20 mouse cellular contexts compared by ENCODE assay signal in the genomic region with DNA sequence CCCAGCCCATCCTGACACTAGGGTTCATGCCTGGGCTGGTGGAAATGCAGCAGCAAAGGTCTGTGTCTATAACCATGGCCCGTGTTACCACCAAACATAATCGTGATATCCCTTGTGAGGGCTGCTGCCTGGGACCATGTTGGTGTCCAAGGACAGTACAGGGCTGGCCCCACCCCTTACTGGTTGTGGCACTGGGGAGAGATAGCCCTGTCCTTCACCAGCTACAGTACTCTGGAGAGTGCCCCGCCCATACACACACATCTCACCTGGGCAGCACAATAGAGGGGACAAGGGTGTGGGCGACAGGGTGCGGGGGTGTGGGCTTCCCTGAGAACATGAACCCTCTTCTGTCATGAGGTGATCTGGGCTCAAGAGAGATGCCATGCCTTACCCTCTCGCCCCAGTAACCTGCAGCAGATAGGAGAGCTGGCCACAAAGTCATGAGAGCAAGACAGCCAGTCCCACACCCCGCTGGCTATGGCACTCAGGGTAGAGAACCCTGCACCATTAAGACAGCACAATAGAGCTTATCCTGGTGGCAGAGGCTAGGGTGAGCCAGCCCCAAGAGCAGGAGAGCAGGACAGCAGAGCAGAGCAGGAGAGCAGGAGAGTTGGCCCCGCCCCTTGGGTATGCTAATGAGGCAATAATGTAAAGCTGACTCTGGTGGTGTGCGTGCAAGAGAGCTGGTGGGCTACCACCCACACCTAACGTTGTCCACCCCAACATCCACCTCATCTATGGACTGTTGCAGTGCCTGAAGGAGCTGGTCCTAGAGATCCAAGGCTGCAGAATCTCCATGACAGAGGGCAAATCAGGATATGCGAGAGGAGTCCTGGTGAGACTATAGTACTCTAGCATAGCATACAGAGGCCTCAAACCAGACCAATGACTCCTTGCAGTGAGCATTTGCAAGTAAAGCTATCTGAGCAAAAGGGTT. TPM values are rescaled to one million over a fixed set of nuclear protein-coding genes. Genes with fewer than 3 reads are reported as not detected.
DNase-seq lines count a peak whose midpoint lies in the region; ATAC-seq and TF ChIP-seq lines count a peak whose summit lies in the region.
"Had no signal": no experiment of that assay in that cellular context is flagged by ENCODE, and none has a peak within 500 bp of the region (broad histone marks: within the 10 kb centered on the region; RNA-seq: fewer than 3 reads in every experiment).

No protein-coding gene starts in this region.

- H3K9me3 ChIP-seq in hindbrain, embryonic 12.5 days (replicated peaks), result no peaks in the 10 kb centered on the region
- no peaks in the 10 kb centered on the region for H3K9me3 ChIP-seq in hindbrain, embryonic 10.5 days
- no peaks in the 10 kb centered on the region for H3K9me3 ChIP-seq in E14TG2a.4 (ENCODE audit: low read length)
- H3K9me3 ChIP-seq in ES-E14 (ENCODE audit: control insufficient read depth, insufficient read depth, low read depth, low read length), result no peaks in the 10 kb centered on the region
- H3K9me3 ChIP-seq in hindbrain, embryonic 16.5 days (ENCODE audit: control insufficient read depth, low read length), result no peaks in the 10 kb centered on the region
- H3K9me3 ChIP-seq: heart, embryonic 12.5 days; limb, embryonic 13.5 days; stomach, embryonic 15.5 days had no signal

- no peak overlapping the region for H3K4me3 ChIP-seq in hindbrain, embryonic 12.5 days
- H3K4me3 ChIP-seq in hindbrain, embryonic 10.5 days, result no peak overlapping the region
- H3K4me3 ChIP-seq in E14TG2a.4 (replicated peaks; ENCODE audit: low read length) (peak overlapping the region; percentile 29; the same call in 1 of the 2 replicates), ES-E14 (ENCODE audit: insufficient read depth in 1 of 2, low read depth in 1 of 2, low read length in 2 of 2, poor library complexity in 1 of 2, severe bottlenecking in 1 of 2) (no peak overlapping the region)
- no peak overlapping the region for H3K4me3 ChIP-seq in hindbrain, embryonic 16.5 days (ENCODE audit: low read length)
- H3K4me3 ChIP-seq: heart, embryonic 12.5 days; limb, embryonic 13.5 days; stomach, embryonic 15.5 days had no signal

- in situ Hi-C loops in ES-E14 (cut with MboI; ENCODE audit: low sequenced_read_pairs in 2 of 2, unreplicated experiment in 2 of 2), result no loop called here

- H3K27me3 ChIP-seq in hindbrain, embryonic 12.5 days, result no peaks in the 10 kb centered on the region
- H3K27me3 ChIP-seq in hindbrain, embryonic 10.5 days (ENCODE audit: insufficient read depth, poor library complexity, severe bottlenecking), result no peaks in the 10 kb centered on the region
- no peaks in the 10 kb centered on the region for H3K27me3 ChIP-seq in E14TG2a.4 (ENCODE audit: insufficient read depth, low read length)
- H3K27me3 ChIP-seq in hindbrain, embryonic 16.5 days (replicated peaks; ENCODE audit: control insufficient read depth, insufficient read depth, low read length), result no peaks in the 10 kb centered on the region
- H3K27me3 ChIP-seq: heart, embryonic 12.5 days; limb, embryonic 13.5 days; stomach, embryonic 15.5 days had no signal

- no peak for DNase-seq in hindbrain, embryonic 10.5 days (ENCODE audit: low spot score)
- peak; percentile 16 for DNase-seq in ES-E14 (ENCODE audit: low read depth, low spot score)
- no peak for DNase-seq in ovary, adult 18-20 months (ENCODE audit: low spot score)
- DNase-seq in adrenal gland, postnatal 36 days, result no peak
- no peak for DNase-seq in cerebellum, adult 9-10 months
- DNase-seq: adrenal gland, adult 8-10 months; cerebellum, adult 2 months; heart, postnatal 36 days; kidney, adult 11 months; kidney, postnatal 14 days; spleen, adult 18-20 months had no signal

- H3K9ac ChIP-seq in hindbrain, embryonic 12.5 days, result no peak overlapping the region
- no peak overlapping the region for H3K9ac ChIP-seq in ES-E14 (ENCODE audit: insufficient read depth, low read depth, low read length, poor library complexity, severe bottlenecking)
- no peak overlapping the region for H3K9ac ChIP-seq in hindbrain, embryonic 16.5 days (ENCODE audit: low read depth, low read length)
- H3K9ac ChIP-seq: heart, embryonic 12.5 days; limb, embryonic 13.5 days; liver, embryonic 14.5 days; stomach, embryonic 15.5 days had no signal

- no peaks in the 10 kb centered on the region for H3K36me3 ChIP-seq in hindbrain, embryonic 12.5 days
- no peaks in the 10 kb centered on the region for H3K36me3 ChIP-seq in hindbrain, embryonic 10.5 days
- H3K36me3 ChIP-seq in E14TG2a.4 (ENCODE audit: insufficient read depth, low read length), result no peaks in the 10 kb centered on the region
- no peaks in the 10 kb centered on the region for H3K36me3 ChIP-seq in ES-E14 (ENCODE audit: control insufficient read depth, insufficient read depth, low read length, poor library complexity, severe bottlenecking)
- no peaks in the 10 kb centered on the region for H3K36me3 ChIP-seq in hindbrain, embryonic 16.5 days (ENCODE audit: control insufficient read depth, insufficient read depth, low read length)
- H3K36me3 ChIP-seq: heart, embryonic 12.5 days; limb, embryonic 13.5 days; stomach, embryonic 15.5 days had no signal

- no peak overlapping the region for H3K4me2 ChIP-seq in hindbrain, embryonic 12.5 days (replicated peaks)
- no peak overlapping the region for H3K4me2 ChIP-seq in hindbrain, embryonic 16.5 days (ENCODE audit: low read length)
- H3K4me2 ChIP-seq: heart, embryonic 12.5 days; limb, embryonic 13.5 days; stomach, embryonic 15.5 days had no signal

- TF ChIP-seq CTCF in E14TG2a.4 (conservative IDR thresholded peaks at IDR 0.05; ENCODE audit: low read length), result no peak

- ATAC-seq in hindbrain, embryonic 12.5 days (ENCODE audit: low FRiP score), result 0 out of 2 replicates have a peak, but pooled peaks have one; percentile 54
- ATAC-seq in hindbrain, embryonic 16.5 days, result peak; percentile 54; the same call in 1 of the 2 replicates
- ATAC-seq: lung, postnatal 0 days had no signal

- 66% methylated on average over 11 of the region's 11 CpGs for WGBS in hindbrain, embryonic 12.5 days
- WGBS in hindbrain, embryonic 10.5 days, result 64% methylated on average over 11 of the region's 11 CpGs
- 70% methylated on average over 11 of the region's 11 CpGs for WGBS in hindbrain, embryonic 16.5 days

- no peaks in the 10 kb centered on the region for H3K4me1 ChIP-seq in hindbrain, embryonic 12.5 days
- H3K4me1 ChIP-seq in hindbrain, embryonic 10.5 days (replicated peaks), result no peaks in the 10 kb centered on the region
- peaks cover 30% of the 10 kb centered on the region for H3K4me1 ChIP-seq in E14TG2a.4 (replicated peaks; ENCODE audit: low read depth, low read length)
- H3K4me1 ChIP-seq in ES-E14 (ENCODE audit: control insufficient read depth in 2 of 2, insufficient read depth in 2 of 2, low read length in 2 of 2, poor library complexity in 1 of 2), result peaks cover 0 to 8% of the 10 kb centered on the region in 2 experiments; a peak in 1 of 4 replicates
- H3K4me1 ChIP-seq in hindbrain, embryonic 16.5 days (ENCODE audit: control insufficient read depth, insufficient read depth, low read depth, low read length), result no peaks in the 10 kb centered on the region
- H3K4me1 ChIP-seq: heart, embryonic 12.5 days; limb, embryonic 13.5 days; stomach, embryonic 15.5 days had no signal

- no peak overlapping the region for H3K27ac ChIP-seq in hindbrain, embryonic 12.5 days
- H3K27ac ChIP-seq in hindbrain, embryonic 10.5 days, result no peak overlapping the region
- H3K27ac ChIP-seq in ES-E14 (ENCODE audit: insufficient read depth, low read depth, low read length, poor library complexity, severe bottlenecking), result peak overlapping the region; percentile 56; the same call in 1 of the 2 replicates
- H3K27ac ChIP-seq in hindbrain, embryonic 16.5 days (ENCODE audit: low read depth, low read length), result no peak overlapping the region
- H3K27ac ChIP-seq: limb, embryonic 13.5 days; liver, embryonic 14.5 days; stomach, embryonic 15.5 days had no signal

TF ChIP-seq in ES-E14, 5 proteins besides CTCF, POLR2A, EP300 and RAD21:
- TF ChIP-seq ZC3H11A (IDR thresholded peaks at IDR 0.05; ENCODE audit: borderline replicate concordance, low read depth, low read length) (no peak), HCFC1 (IDR thresholded peaks at IDR 0.05; ENCODE audit: borderline replicate concordance, insufficient read depth, low read length) (no peak), ZNF384 (IDR thresholded peaks at IDR 0.05; ENCODE audit: low read depth, low read length) (no peak), CHD2 (IDR thresholded peaks at IDR 0.05; ENCODE audit: low read depth, low read length) (no peak), MAFK (IDR thresholded peaks at IDR 0.05; ENCODE audit: insufficient read depth, low read depth, low read length) (no peak)

RNA-seq across cellular contexts. Expression of gene Lrch2, which starts 12.7 kb away (rescaled TPM):
- 10.6 and 12.1 TPM in 2 replicates for polyA plus RNA-seq in hindbrain, embryonic 12.5 days (2016; fragmentation: Nextera tagmentation; extraction: Ambion mirVana)
- polyA plus RNA-seq in hindbrain, embryonic 10.5 days (2016; fragmentation: Nextera tagmentation; extraction: Ambion mirVana), result 3.5 and 4.5 TPM in 2 replicates
- 5.3 and 7.9 TPM in 2 replicates for total RNA-seq in ES-E14 (2012; rRNA removed)
- polyA plus RNA-seq in hindbrain, embryonic 16.5 days (2015; fragmentation: Nextera tagmentation; extraction: Ambion mirVana), result 7.6 and 8.2 TPM in 2 replicates
- total RNA-seq in adrenal gland, postnatal 36 days (2021), result 10 to 100 TPM; 22.3 to 26.6 TPM
- total RNA-seq: MEL had no signal
